Mouse (Mus musculus): Measurements from ENCODE around the gene Aloxe3.

The Aloxe3 gene

GRCm38 (mm10) chr11:69180120-69180519 is 54.4 kb downstream of the Aloxe3 start:
- DNase-seq (ENCODE audit: low spot score): no peak

- no peak for DNase-seq (ENCODE audit: low spot score)
These were observed 59.3 kb downstream of the Aloxe3 start for GRCm38 (mm10) chr11:69185031-69185430.

DNA sequence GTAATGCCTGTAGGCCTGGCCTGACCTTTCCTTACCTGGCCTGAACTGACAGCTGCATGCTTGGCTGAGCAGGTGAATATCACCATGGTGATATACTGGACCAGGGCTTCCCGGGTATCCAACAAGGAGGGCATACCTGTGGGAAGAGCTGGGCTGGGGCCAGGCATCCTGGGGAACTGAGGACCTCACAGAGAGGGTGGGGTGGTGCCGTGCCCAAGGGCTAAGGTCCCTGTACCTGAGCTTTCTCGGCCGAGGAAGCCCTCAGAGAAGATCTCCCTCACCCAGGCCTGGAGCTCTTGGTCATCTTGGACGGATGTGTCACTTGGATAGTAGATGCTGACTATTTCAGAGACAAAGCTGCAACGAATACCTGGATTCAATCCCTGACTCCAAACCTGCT is 60.2 kb downstream of the Aloxe3 start:
- no peak for DNase-seq (ENCODE audit: low spot score)

- DNase-seq (ENCODE audit: low spot score): peak; percentile 66
These were observed 67.1 kb downstream of the Aloxe3 start for GRCm38 (mm10) chr11:69192840-69193239.

DNA sequence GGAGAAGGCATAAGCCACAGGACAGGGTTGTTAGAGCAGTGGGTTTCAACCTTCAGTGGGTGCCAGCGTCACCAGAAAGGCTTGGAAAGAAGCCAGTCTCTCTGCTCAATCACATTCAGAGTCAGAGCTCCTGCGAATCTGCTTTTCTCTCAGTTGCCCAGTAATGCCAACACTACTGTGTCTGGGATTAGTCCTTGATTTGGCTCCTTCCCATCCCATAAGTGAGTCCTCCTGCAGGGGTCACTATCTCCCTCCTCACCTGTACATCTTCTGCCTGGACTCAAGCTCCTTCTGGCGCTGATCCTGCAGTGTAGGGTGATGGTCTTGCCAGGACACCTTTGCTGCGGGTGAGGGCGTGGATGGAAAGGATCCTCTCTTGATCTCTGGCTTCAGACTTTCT is 71.1 kb downstream of the Aloxe3 start:
- no peak for DNase-seq (ENCODE audit: low spot score)

DNA sequence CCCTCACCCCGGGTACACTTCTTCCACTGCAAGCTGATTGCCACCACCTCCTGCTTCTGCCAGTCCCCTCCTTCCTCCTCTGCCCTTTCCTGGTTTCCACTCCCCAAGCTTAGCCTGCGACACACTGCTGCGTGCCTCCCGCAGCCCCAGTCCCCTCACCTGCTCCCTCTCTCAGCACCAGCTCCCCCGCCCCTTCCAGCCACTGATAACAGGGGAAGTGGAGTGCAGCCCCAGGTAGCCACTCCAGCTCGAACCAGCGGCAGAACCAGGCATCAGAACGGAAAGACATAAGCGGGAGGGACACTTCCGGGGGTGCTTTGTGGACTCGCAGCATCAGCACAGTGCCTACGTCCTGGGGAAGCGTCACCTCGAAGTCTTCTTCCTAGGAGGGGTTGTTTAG is 71.5 kb downstream of the Aloxe3 start:
- DNase-seq (ENCODE audit: low spot score): no peak

DNA sequence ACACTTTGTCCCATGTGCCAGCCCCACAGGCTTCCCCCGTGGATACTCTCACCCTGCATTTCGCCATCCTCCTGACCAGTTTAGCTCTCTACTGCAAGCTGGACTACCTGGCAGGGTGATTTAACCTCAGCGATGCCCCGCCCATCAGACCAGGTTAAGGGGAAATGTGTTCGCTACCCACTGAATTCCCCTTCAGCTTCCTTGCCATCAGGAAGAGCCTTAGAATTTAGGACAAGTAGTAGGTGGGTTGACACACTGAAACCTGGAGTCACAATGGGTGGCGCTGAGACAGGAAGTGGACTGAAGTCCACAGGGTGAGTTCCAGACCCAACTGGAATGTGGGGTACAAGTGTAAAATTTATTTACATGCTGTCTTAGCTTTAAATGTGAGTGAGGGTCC is 72.0 kb downstream of the Aloxe3 start, which contains the start of gene Alox8:
Gene Alox8, minus strand, starts transcription at position 101 of the 400 bp plus-strand sequence.
- DNase-seq (ENCODE audit: low spot score): no peak

Data from adipocyte (in vitro differentiated cells).